Mouse (Mus musculus): ENCODE results near the gene Vmn1r207-ps.
"Not testable (repeated sequence)": the region's sequence is repeated elsewhere in the genome, so short reads cannot be mapped to it uniquely, and the experiment has no call there.

DNA sequence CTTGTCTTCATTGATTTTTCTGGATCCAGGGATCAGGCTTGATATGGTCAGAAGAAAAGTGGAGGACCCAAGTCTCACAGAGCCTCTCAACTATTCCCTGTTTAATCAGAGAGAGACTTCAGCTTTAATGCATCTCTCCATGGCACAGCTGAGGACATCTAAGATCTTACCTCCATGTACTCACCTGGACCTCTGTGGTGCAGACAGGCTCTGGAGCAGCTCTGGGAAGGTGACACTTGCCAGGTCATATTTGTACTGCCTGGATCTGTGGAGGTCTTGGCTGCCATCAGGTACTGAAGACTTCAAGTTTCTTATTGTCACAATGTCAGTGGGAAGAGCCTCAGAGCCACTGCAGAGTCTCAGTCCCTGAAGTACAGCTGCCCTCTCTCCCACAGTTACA is at the start of gene Vmn1r207-ps:
- TF ChIP-seq POLR2A, CTCF (IDR thresholded peaks at IDR 0.05; ENCODE audit: extremely low read depth, insufficient read depth, low read length): not testable (repeated sequence)

All from cortical plate, adult 2 months (tissue).